Mouse (Mus musculus) heart, adult 2 months (tissue): Measurements from ENCODE around the gene Fosl1.

Experiments
- CTCF ChIP-seq: fragments of 200-600 bp; IDR thresholded peaks from 2 replicates; pipeline ENCODE4 v1.8.1; 2022; ENCODE audit warnings: antibody characterized with exemption, mild to moderate bottlenecking, moderate library complexity
- POLR2A ChIP-seq: fragments of 200-500 bp; IDR thresholded peaks from 2 replicates; pipeline ENCODE4 v1.6.1; 2011; ENCODE audit warnings: mild to moderate bottlenecking, low read depth, low read length, control low read depth; ENCODE audit not compliant: insufficient read depth

DNA sequence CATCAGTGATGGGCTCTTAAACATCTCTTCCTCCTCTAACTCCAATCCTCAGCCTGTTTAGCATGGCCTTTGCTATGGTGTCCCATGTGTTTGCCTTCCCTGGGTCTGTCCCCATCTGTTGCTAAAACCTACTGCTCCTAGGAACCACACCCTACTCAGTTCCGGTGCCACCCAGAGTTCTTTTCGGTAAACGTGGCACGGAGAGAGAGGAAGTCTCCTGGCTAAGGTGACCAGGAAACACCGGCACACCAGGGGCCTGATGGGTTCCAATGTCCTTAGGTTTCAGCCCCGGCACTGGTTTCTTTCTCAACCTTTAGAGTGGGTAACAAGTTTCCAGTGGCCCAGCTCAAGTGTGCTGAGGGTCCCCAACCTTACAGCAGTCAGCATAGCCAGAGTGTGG lies 26.8 kb upstream of the Fosl1 start:
- no peak for TF ChIP-seq POLR2A
- no peak for TF ChIP-seq CTCF
